Mouse (Mus musculus) hematopoietic stem cell, adult 5-6 weeks (primary cell): Measurements from ENCODE around the gene Cnr2. TPM values are rescaled to one million over a fixed set of nuclear protein-coding genes. Genes with fewer than 3 reads are reported as not detected.

ENCODE experiments used
- ATAC-seq, 2 experiments: fragments of 125-278 bp in 1 of 2; replicated peaks in 1 of 2; 2 replicates each; pipeline ENCODE4 v1.8.0; 2016 to 2017; ENCODE audit warnings: inconsistent platforms in 2 of 2, mild to moderate bottlenecking in 2 of 2, moderate number of reproducible peaks in 2 of 2, low read depth in 1 of 2, moderate TSS enrichment in 1 of 2; ENCODE audit not compliant: low FRiP score in 2 of 2, poor library complexity in 2 of 2, severe bottlenecking in 2 of 2, insufficient read depth in 1 of 2, low TSS enrichment in 1 of 2
- total RNA-seq: library from RNA; stranded (forward); fragments of 172-1452, 232-1000 nt; gene quantifications from 2 replicates; pipeline ENCODE4 v1.2.3, GENCODE M21; 2017

Cnr2 gene
- total RNA-seq, 1 experiment from 2014 or later = 3.1 TPM

DNA sequence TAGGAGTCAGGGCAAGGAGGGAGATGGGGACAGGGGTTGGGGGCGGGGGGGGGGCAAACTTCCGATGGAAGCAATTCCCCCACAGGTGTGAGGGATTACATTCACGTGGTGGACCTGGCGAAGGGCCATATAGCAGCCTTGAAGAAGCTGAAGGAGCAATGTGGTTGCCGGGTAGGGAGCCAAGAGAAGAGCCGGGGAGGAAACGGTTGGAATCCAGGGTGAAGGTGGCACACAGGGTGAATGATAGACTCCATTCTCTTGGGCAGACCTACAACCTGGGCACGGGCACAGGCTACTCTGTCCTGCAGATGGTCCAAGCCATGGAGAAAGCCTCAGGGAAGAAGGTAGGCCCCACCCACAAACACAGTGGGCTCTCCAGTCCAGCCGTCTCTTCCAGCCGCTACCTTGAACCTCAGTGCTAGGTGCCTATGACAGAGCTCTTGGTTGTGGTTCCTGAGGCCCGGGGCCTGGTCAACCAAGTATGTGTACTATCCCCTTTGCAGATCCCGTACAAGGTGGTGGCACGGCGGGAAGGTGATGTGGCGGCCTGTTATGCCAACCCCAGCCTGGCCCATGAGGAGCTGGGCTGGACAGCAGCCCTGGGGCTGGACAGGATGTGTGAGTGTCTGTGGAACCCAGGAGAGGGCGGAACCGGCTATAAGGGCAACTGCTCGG is 72.0 kb downstream of the Cnr2 start:
- no peak for ATAC-seq

DNA sequence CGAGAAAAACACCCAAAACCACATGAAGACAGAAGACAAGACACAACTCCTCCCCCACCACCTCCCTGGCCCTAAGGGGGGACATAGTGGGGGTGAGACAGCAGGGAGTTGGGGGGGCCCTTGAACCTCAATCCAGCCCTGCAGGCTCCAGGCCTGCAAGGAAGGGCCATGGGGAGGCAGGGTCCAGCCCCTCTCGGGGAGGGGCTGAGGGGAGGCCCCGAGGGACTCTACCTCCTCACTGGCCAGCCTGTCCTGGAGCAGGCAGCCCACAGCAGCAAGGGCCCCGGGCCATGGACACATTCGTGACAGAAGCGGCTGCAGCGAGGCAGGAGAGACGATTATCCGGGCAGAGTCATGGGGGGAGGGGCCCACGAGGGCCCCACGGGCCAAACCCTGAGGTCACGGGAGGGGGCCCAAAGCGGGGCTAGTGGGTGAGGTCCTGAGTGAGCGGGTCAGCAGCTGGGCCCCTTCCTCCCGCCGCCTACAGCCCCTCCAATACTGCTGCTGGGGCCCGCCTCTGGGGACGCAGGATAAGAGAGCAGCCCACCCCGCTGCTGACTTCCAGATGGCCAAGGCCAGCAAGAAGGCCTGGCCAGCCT is 73.2 kb downstream of the Cnr2 start:
- no peak for ATAC-seq

DNA sequence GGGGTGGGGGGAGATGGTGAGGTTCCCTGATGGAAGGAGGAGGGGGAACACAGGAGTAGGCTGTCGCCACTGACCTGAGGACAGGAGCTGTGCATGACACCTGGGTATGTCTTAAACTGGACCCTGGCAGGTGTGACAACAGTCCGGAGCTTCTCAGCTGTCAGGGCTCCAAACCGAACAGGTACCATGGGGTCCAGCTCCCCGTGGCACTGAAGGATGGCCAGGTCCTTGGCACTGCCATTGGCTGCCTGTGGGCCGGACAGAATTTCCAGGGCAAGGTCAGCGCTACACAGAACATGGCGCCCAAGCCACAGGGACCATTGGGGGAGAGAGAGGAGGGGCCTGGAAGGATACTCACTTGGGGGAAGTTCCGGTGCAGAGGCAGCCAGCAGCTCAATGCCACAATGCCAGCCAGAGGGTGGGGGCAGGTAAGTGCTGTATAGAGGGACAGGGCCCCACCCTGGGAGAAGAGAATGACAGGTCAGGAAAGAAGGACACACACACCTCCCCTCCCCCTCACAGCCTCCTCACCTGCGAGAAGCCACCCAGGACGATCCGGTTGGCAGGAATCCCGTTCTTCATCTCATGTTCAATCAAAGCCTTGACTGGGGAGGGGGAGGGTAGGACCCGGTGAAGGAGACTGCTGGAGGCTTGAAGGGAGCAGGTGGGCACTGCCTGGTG is 74.0 kb downstream of the Cnr2 start:
- no peak for ATAC-seq

Other genes starting within 250 kb of the Cnr2 start
- gene Ifnlr1, start 209.1 kb upstream of the Cnr2 start, total RNA-seq = 0.30 and 1.1 TPM in 2 replicates
- not detected in 2 replicates for gene Il22ra1, start 167.2 kb upstream of the Cnr2 start, total RNA-seq
- not detected in 2 replicates for gene Myom3, start 135.7 kb upstream of the Cnr2 start, total RNA-seq
- 246 and 267 TPM in 2 replicates for gene Srsf10, start 39.6 kb upstream of the Cnr2 start, total RNA-seq
- 210 and 250 TPM in 2 replicates for gene Pnrc2, start 21.5 kb upstream of the Cnr2 start, total RNA-seq
- gene Fuca1, start 25.3 kb downstream of the Cnr2 start, total RNA-seq = 99.5 and 155 TPM in 2 replicates
- 32.2 and 35.7 TPM in 2 replicates for gene Hmgcl, start 51.1 kb downstream of the Cnr2 start, total RNA-seq
- 2.3 and 4.4 TPM in 2 replicates for gene Gale, start 68.3 kb downstream of the Cnr2 start, total RNA-seq
- 10.8 and 19.3 TPM in 2 replicates for gene Lypla2, start 77.2 kb downstream of the Cnr2 start, total RNA-seq
- 24.1 and 63.2 TPM in 2 replicates for gene Pithd1, start 91.9 kb downstream of the Cnr2 start, total RNA-seq
- 43.3 and 49.1 TPM in 2 replicates for gene Eloa, start 126.4 kb downstream of the Cnr2 start, total RNA-seq
- 829 and 1,291 TPM in 2 replicates for gene Rpl11, start 158.0 kb downstream of the Cnr2 start, total RNA-seq
- 6.8 and 7.3 TPM in 2 replicates for gene Id3, start 248.1 kb downstream of the Cnr2 start, total RNA-seq